Mouse (Mus musculus): Measurements from ENCODE around the gene Adamts10.

Adamts10 gene

DNA sequence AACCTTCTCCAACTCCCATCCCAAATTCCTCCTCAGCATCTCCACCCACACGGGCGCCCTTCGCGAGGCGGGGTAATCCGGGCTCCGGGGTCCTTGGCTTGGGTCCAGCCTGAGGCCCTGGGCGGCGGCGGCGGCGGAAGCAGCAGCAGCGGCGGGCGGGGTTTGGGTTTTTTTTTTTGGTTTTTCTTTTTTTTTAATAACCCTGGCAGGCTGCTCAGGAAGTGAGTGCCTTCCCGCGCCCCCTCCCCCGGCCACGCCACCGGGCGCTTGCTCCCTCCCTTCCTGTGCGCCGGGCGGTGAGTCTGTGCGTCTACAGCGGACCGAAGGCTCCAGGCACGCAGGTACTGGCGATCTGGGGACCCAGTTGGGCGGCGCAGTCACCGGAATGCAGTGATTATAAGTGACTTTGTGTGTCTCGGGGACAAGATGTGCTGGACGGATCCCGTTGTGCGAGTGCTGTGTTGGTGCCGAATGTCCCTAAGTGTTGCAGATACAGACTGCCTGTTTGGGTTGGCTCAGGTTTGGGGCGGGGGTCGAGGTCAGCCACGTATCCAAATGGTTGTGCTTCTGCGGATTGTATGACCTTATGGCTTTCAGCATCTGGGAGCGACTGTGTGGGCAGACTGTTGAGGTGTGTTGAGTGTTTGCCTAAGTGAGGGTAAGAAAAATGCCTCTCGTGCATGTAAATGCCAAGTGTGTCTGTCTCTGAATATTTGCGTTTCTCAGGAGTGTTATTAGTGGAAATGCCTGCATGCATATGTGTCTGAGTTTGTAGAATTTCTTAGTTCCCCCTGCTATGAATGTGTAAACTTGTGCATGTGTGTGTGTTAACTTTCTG, at the start of gene Adamts10:
Gene Adamts10 (plus strand): TSS at position 287 of the 838 bp plus-strand sequence.
- DNase-seq (ENCODE audit: low spot score in 2 of 2): peak; percentile 55 to 70

DNA sequence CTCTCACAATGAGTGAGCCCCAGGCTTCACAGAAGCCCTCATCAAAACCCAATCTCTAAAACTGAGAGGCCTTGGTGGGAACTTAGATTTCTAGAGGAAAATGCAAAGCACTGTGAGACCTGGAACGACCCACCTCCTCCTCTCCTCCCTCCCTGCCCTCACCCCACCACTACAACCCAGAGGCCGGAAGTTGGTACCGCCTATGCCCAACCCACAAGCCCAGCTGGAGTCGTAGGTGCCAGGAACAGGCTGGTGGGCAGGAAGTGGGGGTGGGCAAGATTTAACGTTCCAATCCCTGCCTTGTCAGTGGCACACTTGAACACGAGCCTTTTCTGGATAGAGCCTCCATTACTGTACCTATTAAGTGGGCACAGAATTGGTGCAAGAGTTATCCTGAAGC, 40.0 kb upstream of the Adamts10 start:
- peak; percentile 75 to 82 for DNase-seq (ENCODE audit: low spot score in 2 of 2)

DNA sequence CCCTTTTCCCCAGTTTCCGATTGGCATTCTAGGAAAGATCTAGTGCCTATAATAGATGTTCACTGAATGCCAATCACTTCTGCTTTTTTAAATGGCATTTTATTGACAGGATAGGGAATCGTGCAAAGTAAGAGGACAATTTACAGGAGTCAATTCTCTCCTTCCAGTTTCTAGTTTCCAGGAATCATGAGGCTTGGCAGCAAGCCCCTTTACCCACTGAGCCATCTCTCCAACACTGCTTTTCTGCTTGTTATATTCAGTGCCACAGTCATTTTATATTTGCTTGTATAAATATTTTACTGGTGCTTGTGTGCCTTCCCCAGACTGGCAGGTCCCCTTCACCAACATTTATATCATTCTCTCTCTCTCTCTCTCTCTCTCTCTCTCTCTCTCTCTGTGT, 36.8 kb upstream of the Adamts10 start:
- DNase-seq (ENCODE audit: low spot score in 2 of 2): no peak

DNA sequence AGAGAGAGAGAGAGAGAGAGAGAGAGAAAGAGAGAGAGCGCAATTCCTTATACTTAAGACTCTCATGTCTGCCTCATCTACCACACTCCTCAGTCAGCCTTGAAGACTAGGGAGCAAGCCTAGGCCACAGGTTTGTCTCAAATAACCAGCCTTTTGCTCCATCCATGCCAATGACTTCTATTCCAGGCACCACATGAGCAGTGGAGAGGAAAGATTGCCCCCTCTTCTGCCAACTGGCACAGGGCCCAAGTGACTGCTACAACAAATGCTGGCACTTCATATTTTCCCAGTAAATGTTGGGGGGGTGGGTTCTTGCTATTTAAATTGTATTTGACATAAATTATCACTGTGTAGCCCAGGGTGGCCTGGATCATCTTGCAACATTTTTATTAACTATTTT, 36.4 kb upstream of the Adamts10 start:
- DNase-seq (ENCODE audit: low spot score in 2 of 2): no peak

DNA sequence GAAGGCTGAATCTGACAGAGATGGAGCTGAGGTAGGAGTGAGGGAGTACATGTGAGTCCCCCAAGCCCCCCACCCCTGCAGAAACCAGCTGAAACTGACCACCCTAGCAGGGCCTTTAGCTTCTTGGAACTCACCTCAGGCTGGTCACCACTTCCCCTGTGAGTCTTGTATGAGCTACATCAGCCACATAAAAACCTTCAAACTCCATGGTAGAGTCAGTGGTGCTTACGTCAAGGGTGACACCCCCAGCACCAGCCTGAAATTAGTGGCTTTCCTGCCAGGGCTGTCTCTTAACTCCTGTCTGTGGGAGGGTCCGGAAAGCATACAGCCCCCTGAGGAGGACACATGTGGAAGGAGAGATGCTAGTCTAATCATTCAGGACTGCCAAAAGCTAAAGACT, 32.6 kb upstream of the Adamts10 start:
- no peak for DNase-seq (ENCODE audit: low spot score in 2 of 2)

DNA sequence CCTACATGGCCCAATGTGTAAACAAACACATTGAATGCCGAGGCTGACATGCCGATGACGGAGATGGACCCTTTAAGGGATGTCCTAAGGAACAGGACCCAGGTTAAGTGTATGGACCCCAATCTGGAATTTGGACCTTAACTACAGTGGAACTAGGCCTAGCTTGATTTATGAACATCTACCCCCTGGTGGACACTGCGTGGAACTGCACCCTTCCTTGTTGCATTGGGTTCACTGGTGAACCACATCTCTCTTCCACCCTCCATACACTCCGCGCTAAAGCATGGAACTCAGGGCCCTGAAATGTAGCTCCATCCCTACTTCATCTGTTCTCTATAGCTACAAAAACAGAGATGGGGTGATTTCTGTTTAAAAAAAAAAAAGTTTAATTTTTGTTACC, 30.9 kb upstream of the Adamts10 start:
- DNase-seq (ENCODE audit: low spot score in 2 of 2): peak; percentile 40 to 72

DNA sequence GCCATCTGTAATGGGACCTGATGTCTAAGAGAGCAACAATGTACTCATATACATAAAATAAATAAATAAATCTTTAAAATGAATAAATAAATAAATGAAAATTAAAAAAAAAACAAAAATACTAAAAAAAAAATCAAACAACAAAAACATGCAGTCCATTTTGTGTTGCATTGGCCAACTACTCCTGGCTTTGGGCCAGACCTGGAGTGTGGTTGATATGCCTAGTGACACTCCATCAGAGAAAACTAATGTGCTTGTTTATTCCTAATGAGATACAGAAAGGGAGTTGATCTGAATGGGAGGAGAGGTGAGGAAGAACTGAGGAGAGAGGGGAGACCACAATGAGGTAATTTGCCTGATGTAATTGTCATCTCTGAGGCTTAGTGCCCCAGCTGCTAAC, 29.4 kb upstream of the Adamts10 start:
- DNase-seq (ENCODE audit: low spot score in 2 of 2): no peak

DNA sequence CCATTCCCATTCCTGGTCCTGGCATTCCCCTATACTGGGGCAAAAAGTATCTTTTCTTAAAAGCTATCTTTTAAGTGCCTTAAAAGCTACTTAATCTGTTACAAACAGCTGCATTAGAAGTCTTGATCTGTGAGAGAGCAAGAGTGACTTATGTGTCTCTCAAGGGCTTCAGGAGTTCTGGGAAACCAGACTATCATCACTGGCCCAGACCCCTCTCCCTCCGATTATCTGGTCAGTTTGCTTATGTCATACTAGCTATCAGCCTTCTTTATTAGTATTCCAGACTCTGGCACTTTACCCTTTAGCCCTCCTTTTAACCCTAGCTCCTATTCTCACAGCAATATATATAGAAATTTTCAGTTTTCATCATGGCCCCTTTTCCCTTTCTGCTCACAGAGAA, 25.1 kb upstream of the Adamts10 start:
- DNase-seq (ENCODE audit: low spot score in 2 of 2): no peak

DNA sequence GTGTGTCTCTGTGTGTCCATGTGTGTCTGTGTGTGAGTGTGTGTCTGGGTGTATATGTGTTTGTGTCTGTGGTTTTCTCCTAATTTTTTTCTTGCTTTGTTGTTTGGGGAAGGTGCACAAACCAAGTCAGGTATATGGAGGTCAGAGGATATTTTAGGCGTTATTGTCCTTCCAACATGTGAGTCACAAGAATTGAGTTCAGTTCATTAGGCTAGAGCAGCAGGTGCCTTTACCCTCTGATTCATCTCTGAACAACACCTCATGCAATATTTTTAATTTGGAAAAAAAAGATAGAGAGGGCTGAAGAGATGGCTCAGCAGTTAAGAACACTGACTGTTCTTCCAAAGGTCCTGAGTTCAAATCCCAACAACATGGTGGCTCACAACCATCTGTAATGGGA, 15.6 kb upstream of the Adamts10 start:
- no peak for DNase-seq (ENCODE audit: low spot score in 2 of 2)

DNA sequence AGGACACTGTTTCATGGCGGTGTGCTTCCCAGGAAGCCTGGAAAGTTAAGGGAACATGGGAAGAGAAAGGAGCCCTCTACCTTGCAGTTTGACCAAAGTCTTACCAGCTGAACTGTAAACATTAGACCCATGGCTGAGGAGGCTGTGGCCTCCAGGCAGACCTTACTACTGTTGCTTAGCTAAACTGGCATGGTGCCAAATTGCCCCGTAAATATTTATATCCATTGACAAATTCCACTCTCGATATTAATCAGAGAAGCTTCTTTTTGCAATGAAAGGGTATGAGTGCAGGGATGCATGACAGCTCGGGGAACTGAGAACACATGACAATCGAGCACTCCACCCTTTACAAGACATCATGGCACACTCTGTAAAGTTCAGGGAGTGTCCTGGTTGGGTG, 13.8 kb upstream of the Adamts10 start:
- no peak for DNase-seq (ENCODE audit: low spot score in 2 of 2)

DNA sequence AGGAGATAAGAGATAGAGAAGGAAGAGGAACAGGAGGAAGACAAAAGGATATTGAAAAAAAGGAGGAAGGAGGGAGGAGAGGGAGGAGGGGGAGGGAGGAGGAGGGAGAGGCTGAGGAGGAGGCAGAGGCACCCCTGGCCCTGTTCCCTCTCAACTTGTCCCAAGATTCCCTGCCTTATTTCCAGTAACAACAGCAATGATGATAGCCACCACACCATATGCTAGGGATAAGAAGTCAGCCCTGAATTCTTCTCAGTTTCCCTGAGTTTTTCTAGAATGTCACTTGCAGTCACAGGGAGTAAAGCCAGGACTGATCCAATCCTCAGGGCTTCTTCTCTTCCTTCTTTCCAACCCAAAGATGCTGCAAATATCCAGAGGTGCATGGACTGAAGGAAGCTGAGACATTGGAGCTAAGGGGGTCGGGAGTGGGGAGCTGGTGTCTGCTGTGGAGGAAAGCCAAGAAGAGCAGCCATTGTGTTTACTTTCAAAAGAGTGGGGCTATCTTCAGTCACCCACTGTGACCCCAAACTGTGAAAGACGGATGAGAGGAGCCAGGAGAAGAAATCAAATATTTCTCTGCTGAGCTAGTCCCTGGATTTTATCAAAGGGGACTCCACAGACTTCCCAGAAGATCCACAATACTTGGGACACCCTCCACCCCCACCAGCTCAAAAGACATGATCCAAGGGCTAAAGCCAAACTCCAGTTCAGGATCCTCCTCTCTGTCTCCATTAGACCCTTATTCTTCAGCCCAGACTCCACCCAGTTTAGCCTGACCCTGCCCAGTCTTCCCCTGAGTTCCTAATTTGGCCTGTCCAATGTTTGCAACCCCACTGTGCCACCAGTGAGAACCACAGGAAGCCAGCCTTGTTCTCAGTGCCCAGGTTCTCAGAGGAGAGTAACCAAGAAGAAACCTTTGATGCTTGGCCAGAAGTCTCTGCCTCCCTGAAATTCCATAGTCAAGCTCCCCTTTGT, 11.3 kb upstream of the Adamts10 start:
- no peak for DNase-seq (ENCODE audit: low spot score in 2 of 2)

DNA sequence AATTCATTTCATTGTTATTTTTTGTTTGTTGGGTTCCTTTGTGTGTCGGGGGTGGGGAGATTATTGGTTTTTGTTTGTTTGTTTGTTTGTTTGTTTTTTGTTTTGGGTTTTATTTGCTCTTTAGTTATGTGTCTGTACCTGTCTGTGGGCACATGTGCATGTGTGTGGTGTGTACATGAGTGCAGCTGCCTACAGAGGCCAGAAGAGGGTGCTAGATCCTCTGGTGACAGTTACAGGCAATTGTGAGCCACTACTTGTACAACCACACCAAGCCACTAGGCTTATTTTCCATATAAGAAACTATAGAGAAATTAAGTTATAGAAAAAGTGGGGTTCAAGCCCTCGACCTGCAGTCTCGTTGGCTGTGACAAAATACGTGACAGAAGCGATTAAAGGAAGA, 10.1 kb upstream of the Adamts10 start:
- DNase-seq (ENCODE audit: low spot score in 2 of 2): no peak

DNA sequence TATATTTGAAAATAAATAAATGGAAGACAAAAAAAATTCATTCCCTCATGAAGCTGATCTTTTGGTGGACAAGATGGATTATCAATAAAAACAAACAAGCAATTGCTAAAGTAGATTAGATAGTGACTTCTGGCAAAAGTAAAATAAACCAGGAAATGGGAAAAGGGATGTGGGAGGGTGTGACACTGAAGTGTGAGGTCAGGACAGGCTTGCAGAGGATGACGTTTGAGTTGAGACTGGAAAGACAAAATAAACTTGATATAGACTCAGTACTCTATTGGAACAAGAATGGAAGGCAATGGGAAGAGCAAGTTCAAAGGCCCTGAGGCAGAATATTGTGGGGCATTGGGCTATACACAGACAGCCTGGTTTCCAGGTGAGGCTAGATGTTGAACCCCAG, 3.6 kb upstream of the Adamts10 start:
- no peak for DNase-seq (ENCODE audit: low spot score in 2 of 2)

DNA sequence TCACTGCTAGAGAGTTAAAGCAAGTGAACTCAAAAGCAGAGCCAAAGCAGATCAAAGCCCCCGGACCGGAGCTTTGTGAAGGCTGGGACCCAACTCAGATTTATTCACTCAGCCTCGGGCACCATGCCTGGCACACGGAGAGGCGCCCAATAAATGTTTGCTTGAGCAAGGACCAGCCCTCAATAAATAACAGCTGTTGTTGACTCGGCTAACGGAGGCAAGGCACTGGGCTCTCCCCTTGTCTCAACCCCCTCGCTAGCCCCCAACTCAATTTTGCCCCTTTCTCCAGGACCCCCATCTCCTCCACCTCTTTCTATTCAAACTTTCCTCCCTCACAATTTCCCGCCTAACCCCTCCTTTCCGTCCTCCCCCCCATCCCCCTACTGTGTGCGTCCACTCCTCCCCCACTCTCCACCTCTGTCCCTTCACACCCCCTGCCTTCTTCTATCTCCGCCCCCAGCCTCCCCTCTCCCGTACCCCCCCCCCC, 530 bp upstream of the Adamts10 start:
- no peak for DNase-seq (ENCODE audit: low spot score in 2 of 2)

DNA sequence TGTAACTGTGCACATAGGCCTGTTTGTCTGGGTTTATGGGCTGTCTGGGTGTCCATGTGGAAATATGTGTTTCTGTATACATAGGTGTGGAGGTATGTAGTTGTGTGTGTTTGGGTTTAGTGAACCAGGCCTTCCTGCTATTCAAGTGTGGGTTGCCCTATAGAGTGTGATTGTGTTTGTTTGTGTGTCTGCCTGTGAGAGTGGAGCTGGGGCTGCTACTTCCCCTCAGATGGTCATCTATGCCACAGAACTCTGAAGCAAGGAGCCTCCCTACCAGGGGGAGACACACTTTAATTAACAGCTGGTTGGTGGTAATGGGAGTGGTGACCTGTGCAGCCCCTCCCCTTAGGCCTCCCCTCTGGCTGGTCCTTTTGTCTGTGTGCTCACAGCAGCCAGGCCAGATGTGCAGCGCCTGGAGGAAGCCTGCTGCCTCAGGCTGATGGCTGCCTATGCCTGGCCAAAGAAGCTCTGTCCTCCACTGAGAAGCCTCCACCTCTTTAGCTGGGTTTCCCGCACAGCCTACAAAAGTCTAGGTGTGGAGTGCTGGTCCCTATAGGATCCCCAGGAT, 886 bp downstream of the Adamts10 start:
- no peak for DNase-seq (ENCODE audit: low spot score in 2 of 2)

DNA sequence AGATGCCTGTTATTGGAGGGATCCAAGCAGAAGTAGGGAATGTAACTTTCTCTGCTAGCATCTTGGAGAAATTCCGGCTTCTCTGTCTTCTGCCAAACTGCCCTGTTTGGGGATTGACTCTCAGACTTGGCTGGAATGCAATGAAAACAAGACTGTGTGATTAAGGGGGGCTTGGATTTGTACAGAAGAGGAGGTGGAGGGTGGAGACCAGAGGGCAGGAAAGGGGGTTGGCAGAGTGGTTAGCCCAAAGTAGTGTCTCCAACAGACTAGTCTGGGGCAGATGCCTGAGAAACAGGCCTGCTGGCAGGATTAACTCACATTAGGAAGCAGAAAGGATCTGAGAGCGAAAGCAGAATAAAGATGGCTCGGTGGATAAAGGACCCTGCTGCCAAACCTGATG, 2.5 kb downstream of the Adamts10 start:
- DNase-seq (ENCODE audit: low spot score in 2 of 2): no peak

DNA sequence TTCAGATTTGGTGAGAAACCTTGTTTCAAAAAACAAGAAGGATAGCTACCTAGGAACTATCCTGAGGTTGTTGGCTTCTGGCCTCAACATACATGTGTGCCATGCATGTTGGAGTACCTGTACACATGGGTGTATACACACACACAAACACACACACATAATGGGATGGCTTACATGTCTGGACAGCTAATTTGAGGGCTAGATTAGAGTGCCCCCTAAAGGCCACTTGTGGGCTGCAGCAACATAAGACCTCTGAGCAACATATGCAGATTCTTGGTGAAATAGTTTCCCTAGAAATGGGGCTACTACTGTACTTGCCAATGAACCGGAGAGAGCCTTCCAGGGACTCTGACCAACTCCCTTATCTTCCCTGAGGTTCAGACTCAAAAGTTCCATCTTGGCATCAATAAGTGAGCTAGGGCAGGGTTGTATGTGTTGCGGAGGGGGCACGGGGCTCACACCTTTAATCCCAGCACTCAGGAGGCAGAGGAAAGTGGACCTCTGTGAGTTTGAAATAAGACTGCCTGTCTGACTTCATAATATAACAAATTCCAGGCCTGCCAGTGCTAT, 15.2 kb downstream of the Adamts10 start:
- peak in 1 of 2 experiments; percentile 47 for DNase-seq (ENCODE audit: low spot score in 2 of 2)

DNA sequence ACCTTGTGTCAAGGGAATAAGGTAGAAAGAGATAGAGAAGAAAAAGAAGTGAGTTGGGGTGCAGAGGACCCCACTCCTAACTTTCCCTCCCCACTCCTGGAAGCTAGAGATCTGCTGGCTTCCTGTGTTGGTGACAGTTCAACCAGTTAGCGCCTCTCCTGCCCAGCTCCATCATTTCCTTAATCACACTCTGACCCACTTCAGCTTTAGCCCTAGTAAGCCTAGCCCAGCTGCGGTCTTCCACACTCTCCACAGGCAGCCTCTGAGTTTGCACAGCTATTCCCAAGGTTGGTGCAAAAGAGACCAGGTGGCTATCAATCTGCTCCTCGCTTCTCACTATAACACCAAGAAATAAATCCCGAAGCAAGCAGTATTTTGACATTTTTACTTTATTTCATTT, 15.9 kb downstream of the Adamts10 start:
- no peak for DNase-seq (ENCODE audit: low spot score in 2 of 2)

DNA sequence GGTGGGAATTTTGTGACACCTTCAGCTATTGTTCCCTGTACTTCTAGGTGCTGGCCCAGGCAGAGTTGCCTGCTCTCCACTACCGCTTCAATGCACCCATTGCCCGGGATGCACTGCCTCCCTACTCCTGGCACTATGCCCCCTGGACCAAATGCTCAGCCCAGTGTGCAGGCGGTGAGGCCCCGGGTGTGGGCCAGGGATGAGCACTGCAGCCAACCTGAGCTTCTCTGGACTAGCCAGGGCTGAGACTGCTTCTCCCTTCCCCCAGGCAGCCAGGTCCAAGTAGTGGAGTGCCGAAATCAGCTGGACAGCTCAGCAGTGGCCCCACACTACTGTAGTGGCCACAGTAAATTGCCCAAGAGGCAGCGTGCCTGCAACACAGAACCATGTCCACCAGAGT, 25.2 kb downstream of the Adamts10 start:
- no peak for DNase-seq (ENCODE audit: low spot score in 2 of 2)

DNA sequence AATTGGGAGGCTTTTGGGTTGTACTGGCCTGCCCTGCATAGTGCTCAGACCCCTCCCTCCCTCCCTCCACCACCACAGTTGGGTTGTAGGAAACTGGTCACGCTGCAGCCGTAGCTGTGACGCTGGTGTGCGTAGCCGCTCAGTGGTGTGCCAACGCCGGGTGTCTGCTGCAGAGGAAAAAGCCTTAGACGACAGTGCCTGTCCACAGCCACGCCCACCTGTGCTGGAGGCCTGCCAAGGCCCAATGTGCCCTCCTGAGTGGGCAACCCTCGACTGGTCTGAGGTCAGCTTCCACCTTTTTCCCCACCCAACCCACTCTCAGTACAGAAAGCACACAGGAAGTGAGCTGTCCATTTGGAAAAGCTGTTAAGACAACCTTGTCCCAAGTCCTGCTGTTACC, 26.4 kb downstream of the Adamts10 start:
- no peak for DNase-seq (ENCODE audit: low spot score in 2 of 2)

DNA sequence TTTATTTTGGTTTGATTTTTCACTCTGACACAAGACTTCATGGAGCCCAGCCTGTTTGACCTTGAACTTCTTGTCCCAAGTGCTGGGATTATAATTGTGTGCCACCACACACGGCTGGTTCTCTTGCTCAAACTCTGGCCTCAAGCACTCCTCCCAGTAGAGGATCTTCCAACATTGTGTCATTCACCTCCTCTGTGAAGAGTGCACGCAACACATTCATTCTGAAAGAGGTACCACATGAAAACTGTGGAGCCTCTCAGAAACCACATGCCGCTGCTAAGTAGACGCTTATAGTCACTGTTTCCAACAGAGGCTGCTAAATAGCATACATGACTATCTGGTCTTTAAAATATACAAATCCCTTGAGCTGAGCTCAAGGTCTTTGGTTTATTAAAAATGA, 28.1 kb downstream of the Adamts10 start:
- DNase-seq (ENCODE audit: low spot score in 2 of 2): no peak

DNA sequence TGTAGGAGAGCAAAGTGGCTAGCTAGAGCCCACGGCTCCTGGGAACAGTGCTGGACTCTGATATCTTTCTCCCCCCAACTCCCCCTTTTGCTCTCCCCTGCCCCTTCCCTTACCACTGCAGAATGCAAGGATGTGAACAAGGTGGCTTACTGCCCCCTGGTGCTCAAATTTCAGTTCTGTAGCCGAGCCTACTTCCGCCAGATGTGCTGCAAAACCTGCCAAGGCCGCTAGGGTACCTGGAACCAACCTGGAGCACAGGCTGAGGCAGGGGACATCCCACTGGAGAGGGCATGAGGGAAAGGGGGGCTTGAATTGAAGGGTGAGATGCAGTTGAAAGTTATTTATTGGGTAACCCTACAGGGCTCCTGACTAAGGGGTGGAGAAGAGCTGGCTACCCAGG, 29.0 kb downstream of the Adamts10 start:
- DNase-seq (ENCODE audit: low spot score in 2 of 2): peak; percentile 19 to 58
